Mouse (Mus musculus) monocyte, adult 2 months (primary cell): ENCODE results near the gene Vmn2r10.
"Not testable (repeated sequence)": the region's sequence is repeated elsewhere in the genome, so short reads cannot be mapped to it uniquely, and the experiment has no call there.

Experiments
- DNase-seq, 2 experiments: peaks; one replicate each; pipeline ENCODE4 v3.0.0; 2022; ENCODE audit warnings: low spot score in 2 of 2, low read depth in 1 of 2

Vmn2r10 gene

GRCm38 (mm10) chr5:109006427-109006826 lies at the start of gene Vmn2r10:
TSS of gene Vmn2r10 (minus strand) at chr5:109006527.
- not testable (repeated sequence) for DNase-seq

GRCm38 (mm10) chr5:109055286-109055685 lies 49.0 kb upstream of the Vmn2r10 start:
- DNase-seq = no peak

- no peak for DNase-seq
Observed at GRCm38 (mm10) chr5:109032591-109032990, 26.3 kb upstream of the Vmn2r10 start.

GRCm38 (mm10) chr5:108988924-108989323 lies 17.4 kb downstream of the Vmn2r10 start:
- no peak for DNase-seq
